Mouse (Mus musculus): Measurements from ENCODE around the gene Etl4. TPM values are rescaled to one million over a fixed set of nuclear protein-coding genes. Genes with fewer than 3 reads are reported as not detected.

Gene Etl4
- polyA plus RNA-seq, 1 experiment = 19.0 TPM

DNA sequence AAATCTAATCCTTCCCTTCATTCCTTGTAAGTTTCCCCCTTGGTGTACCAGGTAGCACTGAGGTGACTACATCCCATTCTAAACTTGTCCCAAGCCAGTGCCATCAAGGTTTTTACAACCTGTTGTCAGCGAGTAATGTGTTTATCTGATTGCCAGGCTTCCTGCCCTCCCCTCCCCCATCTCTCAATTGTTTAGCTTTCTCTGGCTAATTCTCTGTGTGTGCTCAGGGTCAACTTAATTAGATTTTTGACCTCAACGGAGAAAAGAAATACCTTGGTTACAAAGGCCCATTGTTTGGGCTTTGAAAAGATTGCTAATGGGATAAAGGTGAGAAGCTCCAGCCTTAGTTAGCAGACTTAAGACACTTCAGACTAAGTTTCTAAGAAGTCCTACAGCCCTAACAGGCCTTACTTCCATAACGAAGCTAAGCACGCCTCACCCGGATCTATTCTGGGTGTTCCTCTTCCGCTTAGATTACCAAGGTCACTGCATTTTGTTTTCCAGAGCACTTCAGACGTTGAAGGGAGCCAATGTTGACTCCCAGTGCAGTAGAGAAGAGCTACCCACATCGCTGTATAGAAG is 586.7 kb downstream of the Etl4 start:
- 55% methylated on average over 8 of the region's 8 CpGs for WGBS
- no peak for TF ChIP-seq POLR2A (IDR thresholded peaks at IDR 0.05; ENCODE audit: low read depth, low read length)
- Histone ChIP-seq H3K27me3 (ENCODE audit: control insufficient read depth, insufficient read depth, low read length) (no peaks in the 10 kb centered on the region), H3K4me3 (ENCODE audit: low read depth, low read length) (no peak overlapping the region), H3K27ac (ENCODE audit: insufficient read depth, low read depth, low read length) (no peak overlapping the region), H3K4me1 (ENCODE audit: control insufficient read depth, insufficient read depth, insufficient read length, low read length) (no peaks in the 10 kb centered on the region), H3K36me3 (ENCODE audit: control insufficient read depth, insufficient read depth, low read length) (no peaks in the 10 kb centered on the region)

DNA sequence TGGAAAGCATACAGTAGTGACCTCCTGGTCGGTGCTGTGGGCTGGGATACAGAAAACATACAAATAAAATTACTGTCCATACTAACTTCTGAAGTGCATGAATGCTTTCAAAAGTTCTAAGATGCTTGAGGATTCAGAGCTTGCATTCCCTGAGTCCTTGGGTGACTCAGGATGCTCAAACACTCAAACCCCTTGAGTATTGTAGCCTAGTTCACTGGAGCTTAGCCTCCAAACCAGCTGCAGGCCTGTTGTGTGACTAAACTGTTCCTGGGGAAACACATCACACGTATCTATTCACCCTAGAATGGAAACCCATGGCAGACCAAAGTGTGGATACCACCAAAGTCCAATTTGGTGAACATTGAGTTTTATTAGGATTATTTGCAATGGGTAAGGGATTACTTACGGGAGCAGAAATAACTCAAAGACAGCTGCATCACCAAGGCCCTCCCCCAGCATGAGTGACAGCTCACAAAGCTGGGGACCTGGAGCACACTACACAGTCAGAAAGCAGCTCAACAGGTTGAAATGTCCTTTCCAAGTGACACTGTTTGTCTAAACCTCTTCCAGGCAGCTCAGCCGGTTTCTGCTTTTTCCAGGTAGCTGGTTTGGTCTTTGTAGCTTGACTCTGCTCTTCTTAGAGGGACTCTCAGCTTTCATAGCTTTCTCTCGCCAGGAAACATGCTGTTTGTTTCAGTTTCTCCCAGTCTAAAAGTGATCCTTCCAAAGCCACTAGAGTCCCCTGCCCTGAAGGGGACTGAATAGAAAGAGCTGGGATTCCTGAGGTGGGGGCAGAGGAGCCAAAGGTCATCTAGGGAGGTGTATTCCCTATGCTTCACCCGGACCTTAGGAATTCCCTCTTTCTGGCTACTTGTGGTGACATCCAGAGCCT is 598.5 kb downstream of the Etl4 start:
- TF ChIP-seq CTCF (IDR thresholded peaks at IDR 0.05; ENCODE audit: extremely low read depth, insufficient read length, insufficient replicate concordance, low read depth, low read length) (no peak), POLR2A (IDR thresholded peaks at IDR 0.05; ENCODE audit: low read depth, low read length) (no peak)
- no peaks in the 10 kb centered on the region for H3K36me3 ChIP-seq (ENCODE audit: control insufficient read depth, insufficient read depth, low read length)
- WGBS = 48% methylated on average over 6 of the region's 6 CpGs
- H3K27ac ChIP-seq (ENCODE audit: insufficient read depth, low read depth, low read length) = no peak overlapping the region
- no peak overlapping the region for H3K4me3 ChIP-seq (ENCODE audit: low read depth, low read length)
- no peaks in the 10 kb centered on the region for H3K4me1 ChIP-seq (ENCODE audit: control insufficient read depth, insufficient read depth, insufficient read length, low read length)
- H3K27me3 ChIP-seq (ENCODE audit: control insufficient read depth, insufficient read depth, low read length) = no peaks in the 10 kb centered on the region

DNA sequence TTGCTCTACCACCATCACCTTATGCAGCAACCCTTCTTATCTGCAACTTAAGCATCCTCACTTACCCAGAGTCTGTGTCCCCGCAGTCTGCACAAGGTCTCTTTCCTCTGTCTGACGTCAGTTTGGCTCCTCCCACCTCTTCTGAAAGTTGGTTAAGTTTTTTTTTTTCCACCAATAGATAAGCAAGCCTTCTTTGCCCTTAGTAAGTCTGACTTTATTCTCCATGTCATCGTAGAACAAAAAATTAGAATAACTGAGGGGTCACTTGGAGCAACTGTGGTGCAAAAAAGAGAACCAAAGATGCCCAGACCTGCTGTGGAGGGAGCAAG is 599.1 kb downstream of the Etl4 start:
- Histone ChIP-seq H3K27me3 (ENCODE audit: control insufficient read depth, insufficient read depth, low read length) (no peaks in the 10 kb centered on the region), H3K4me3 (ENCODE audit: low read depth, low read length) (no peak overlapping the region), H3K4me1 (ENCODE audit: control insufficient read depth, insufficient read depth, insufficient read length, low read length) (no peaks in the 10 kb centered on the region), H3K36me3 (ENCODE audit: control insufficient read depth, insufficient read depth, low read length) (no peaks in the 10 kb centered on the region), H3K27ac (ENCODE audit: insufficient read depth, low read depth, low read length) (no peak overlapping the region)
- 36% methylated on average over 3 of the region's 3 CpGs for WGBS
- no peak for TF ChIP-seq POLR2A (IDR thresholded peaks at IDR 0.05; ENCODE audit: low read depth, low read length)
- no peak for TF ChIP-seq CTCF (IDR thresholded peaks at IDR 0.05; ENCODE audit: extremely low read depth, insufficient read length, insufficient replicate concordance, low read depth, low read length)

DNA sequence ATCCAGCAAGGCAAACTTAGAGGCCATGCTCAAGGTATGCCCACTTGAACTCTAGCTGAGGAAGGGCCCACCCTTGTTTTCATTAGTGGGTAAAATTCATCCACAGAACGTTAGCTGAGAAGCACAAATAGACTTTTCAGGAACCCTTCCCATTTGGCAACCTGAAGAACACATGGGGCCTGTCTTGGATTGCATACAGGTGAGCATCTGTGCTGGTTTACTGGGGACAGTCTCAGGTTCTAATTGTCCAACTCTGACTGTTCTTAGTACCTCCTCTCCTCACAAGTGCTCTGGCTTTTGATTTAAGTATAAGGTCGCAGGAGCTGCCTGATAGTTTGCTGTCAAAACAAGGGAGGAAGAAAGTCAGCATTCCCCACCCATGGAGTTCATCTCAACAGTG is 600.5 kb downstream of the Etl4 start:
- H3K4me1 ChIP-seq (ENCODE audit: control insufficient read depth, insufficient read depth, insufficient read length, low read length) = no peaks in the 10 kb centered on the region
- no peak overlapping the region for H3K4me3 ChIP-seq (ENCODE audit: low read depth, low read length)
- no peaks in the 10 kb centered on the region for H3K27me3 ChIP-seq (ENCODE audit: control insufficient read depth, insufficient read depth, low read length)
- no peaks in the 10 kb centered on the region for H3K36me3 ChIP-seq (ENCODE audit: control insufficient read depth, insufficient read depth, low read length)
- WGBS = 76% methylated on average over 2 of the region's 2 CpGs
- H3K27ac ChIP-seq (ENCODE audit: insufficient read depth, low read depth, low read length) = no peak overlapping the region
- TF ChIP-seq POLR2A (IDR thresholded peaks at IDR 0.05; ENCODE audit: low read depth, low read length) (no peak), CTCF (IDR thresholded peaks at IDR 0.05; ENCODE audit: extremely low read depth, insufficient read length, insufficient replicate concordance, low read depth, low read length) (no peak)

DNA sequence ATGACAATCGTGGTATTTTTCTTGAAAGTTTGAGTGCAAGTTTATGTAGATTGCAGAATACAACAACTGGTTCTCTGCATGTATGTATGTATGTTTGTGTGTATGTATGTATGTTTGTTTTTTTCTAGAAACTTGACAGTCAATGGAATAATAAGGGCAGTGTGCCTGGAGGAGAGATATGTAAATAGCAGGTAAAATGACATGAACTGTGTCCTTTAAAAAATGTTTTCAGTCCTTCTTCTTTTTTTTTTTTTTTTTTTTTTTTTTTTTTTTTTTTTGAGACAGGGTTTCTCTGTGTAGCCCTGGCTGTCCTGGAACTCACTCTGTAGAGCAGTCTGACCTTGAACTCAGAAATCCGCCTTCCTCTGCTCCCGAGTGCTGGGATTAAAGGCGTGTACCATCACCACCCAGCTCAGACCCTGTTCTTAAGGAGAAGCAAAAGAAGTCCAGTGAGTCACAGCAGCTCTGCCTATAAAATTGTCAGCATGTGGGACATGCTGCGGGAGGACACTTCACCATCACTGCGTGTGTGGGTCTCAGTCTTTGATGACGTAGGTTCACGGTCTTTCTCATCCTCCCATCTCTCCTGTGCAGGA is 606.8 kb downstream of the Etl4 start:
- Histone ChIP-seq H3K27ac (ENCODE audit: insufficient read depth, low read depth, low read length) (no peak overlapping the region), H3K4me3 (ENCODE audit: low read depth, low read length) (no peak overlapping the region), H3K4me1 (ENCODE audit: control insufficient read depth, insufficient read depth, insufficient read length, low read length) (peaks cover 2% of the 10 kb centered on the region; the same call in 1 of the 2 replicates), H3K36me3 (ENCODE audit: control insufficient read depth, insufficient read depth, low read length) (no peaks in the 10 kb centered on the region), H3K27me3 (ENCODE audit: control insufficient read depth, insufficient read depth, low read length) (no peaks in the 10 kb centered on the region)
- TF ChIP-seq CTCF (IDR thresholded peaks at IDR 0.05; ENCODE audit: extremely low read depth, insufficient read length, insufficient replicate concordance, low read depth, low read length) (no peak), POLR2A (IDR thresholded peaks at IDR 0.05; ENCODE audit: low read depth, low read length) (no peak)
- WGBS = 86% methylated on average over 8 of the region's 8 CpGs

DNA sequence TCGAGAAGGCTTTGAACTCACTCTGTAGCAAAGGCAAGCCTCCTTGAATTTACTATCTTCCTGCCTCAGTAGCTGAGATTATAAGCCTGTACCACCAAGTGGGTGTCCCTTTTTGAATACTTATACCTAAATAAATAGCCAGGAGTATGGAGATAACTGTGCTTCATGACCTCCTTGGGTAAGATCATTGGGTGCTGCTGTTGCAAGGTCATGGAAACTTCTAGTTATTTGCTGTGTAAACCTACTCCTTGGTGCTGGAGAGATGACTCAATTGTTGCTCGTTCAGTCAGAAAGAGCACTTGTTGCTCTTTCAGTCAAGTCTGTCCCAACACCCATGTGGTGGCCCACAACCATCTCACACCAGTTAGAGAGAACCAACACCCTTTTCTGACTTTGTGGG is 608.3 kb downstream of the Etl4 start:
- Histone ChIP-seq H3K27ac (ENCODE audit: insufficient read depth, low read depth, low read length) (no peak overlapping the region), H3K4me3 (ENCODE audit: low read depth, low read length) (no peak overlapping the region), H3K27me3 (ENCODE audit: control insufficient read depth, insufficient read depth, low read length) (no peaks in the 10 kb centered on the region), H3K4me1 (ENCODE audit: control insufficient read depth, insufficient read depth, insufficient read length, low read length) (peaks cover 2% of the 10 kb centered on the region; the same call in 1 of the 2 replicates), H3K36me3 (ENCODE audit: control insufficient read depth, insufficient read depth, low read length) (no peaks in the 10 kb centered on the region)
- WGBS = 72% methylated on average over 2 of the region's 2 CpGs
- TF ChIP-seq POLR2A (IDR thresholded peaks at IDR 0.05; ENCODE audit: low read depth, low read length) (no peak), CTCF (IDR thresholded peaks at IDR 0.05; ENCODE audit: extremely low read depth, insufficient read length, insufficient replicate concordance, low read depth, low read length) (no peak)

DNA sequence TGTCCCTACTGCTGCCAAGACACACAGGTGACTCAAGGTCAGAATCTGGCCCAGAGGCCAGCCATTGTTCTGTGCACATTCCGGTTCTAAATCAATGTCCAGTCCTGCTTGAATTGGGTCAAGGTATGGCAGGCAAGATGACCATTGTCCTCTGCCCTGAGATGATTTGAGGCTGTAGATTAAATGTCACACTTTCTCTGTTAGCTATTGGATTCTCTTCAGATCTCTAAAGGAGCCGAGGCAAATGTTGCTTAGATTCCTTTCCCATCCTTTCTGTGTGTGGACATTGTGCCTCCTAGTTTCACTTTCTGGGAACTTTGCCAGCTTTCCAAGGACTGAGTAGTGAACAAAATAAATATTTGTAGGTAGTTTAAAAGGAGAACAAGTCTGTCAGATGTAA is 608.9 kb downstream of the Etl4 start:
- Histone ChIP-seq H3K4me3 (ENCODE audit: low read depth, low read length) (no peak overlapping the region), H3K4me1 (ENCODE audit: control insufficient read depth, insufficient read depth, insufficient read length, low read length) (peaks cover 2% of the 10 kb centered on the region; the same call in 1 of the 2 replicates), H3K27me3 (ENCODE audit: control insufficient read depth, insufficient read depth, low read length) (no peaks in the 10 kb centered on the region), H3K27ac (ENCODE audit: insufficient read depth, low read depth, low read length) (no peak overlapping the region), H3K36me3 (ENCODE audit: control insufficient read depth, insufficient read depth, low read length) (no peaks in the 10 kb centered on the region)
- WGBS = 21% methylated on average over 2 of the region's 2 CpGs
- TF ChIP-seq CTCF (IDR thresholded peaks at IDR 0.05; ENCODE audit: extremely low read depth, insufficient read length, insufficient replicate concordance, low read depth, low read length) (no peak), POLR2A (IDR thresholded peaks at IDR 0.05; ENCODE audit: low read depth, low read length) (no peak)

Measured in small intestine, adult 2 months (tissue).